Mouse (Mus musculus) forebrain, embryonic 11.5 days (tissue): ENCODE results near the gene Ube2n. TPM values are rescaled to one million over a fixed set of nuclear protein-coding genes. Genes with fewer than 3 reads are reported as not detected.
"Not testable (repeated sequence)": the region's sequence is repeated elsewhere in the genome, so short reads cannot be mapped to it uniquely, and the experiment has no call there.

Experiments used
- ATAC-seq: fragments of 200-750 bp; cut with Nextera tagmentation; replicated peaks from 2 replicates; pipeline ENCODE4 v1.8.0; 2017; ENCODE audit warnings: moderate TSS enrichment; ENCODE audit not compliant: low FRiP score
- DNase-seq: peaks from one replicate; pipeline ENCODE4 v3.0.0-alpha.2; 2017; ENCODE audit warnings: low spot score
- H3K27ac ChIP-seq: fragments of 300-500 bp; sonication (generic); 2 replicates; pipeline ENCODE4 v1.5.1; 2014; ENCODE audit warnings: low read depth, low read length
- H3K27me3 ChIP-seq: fragments of 300-500 bp; sonication (generic); 2 replicates; pipeline ENCODE4 v1.6.1; 2014; ENCODE audit warnings: mild to moderate bottlenecking, low read length, mixed read lengths; ENCODE audit not compliant: control insufficient read depth, insufficient read depth
- H3K36me3 ChIP-seq: fragments of 300-500 bp; sonication (generic); 2 replicates; pipeline ENCODE4 v1.6.1; 2014; ENCODE audit warnings: mild to moderate bottlenecking, low read length, moderate library complexity, mixed read lengths; ENCODE audit not compliant: control insufficient read depth, insufficient read depth
- H3K4me1 ChIP-seq: fragments of 300-500 bp; sonication (generic); replicated peaks from 2 replicates; pipeline ENCODE4 v1.6.1; 2014; ENCODE audit warnings: low read length, mixed read lengths; ENCODE audit not compliant: control insufficient read depth, insufficient read depth
- H3K4me2 ChIP-seq: fragments of 300-500 bp; sonication (generic); 2 replicates; pipeline ENCODE4 v1.6.1; 2014; ENCODE audit warnings: low read depth, mild to moderate bottlenecking, low read length, moderate library complexity, mixed read lengths; ENCODE audit not compliant: severe bottlenecking
- H3K4me3 ChIP-seq: fragments of 300-500 bp; sonication (generic); 2 replicates; pipeline ENCODE4 v1.5.1; 2014; ENCODE audit warnings: low read depth, low read length
- H3K9ac ChIP-seq: fragments of 300-500 bp; sonication (generic); 2 replicates; pipeline ENCODE4 v1.6.1; 2014; ENCODE audit warnings: low read length
- H3K9me3 ChIP-seq: fragments of 300-500 bp; sonication (generic); 2 replicates; pipeline ENCODE4 v1.6.1; 2016; ENCODE audit warnings: low read length, mixed read lengths; ENCODE audit not compliant: control insufficient read depth
- WGBS: fragments of 180-500 bp; shearing (Covaris S2); extraction: QIAGEN DNeasy Blood & Tissue Kit; methylation state at CpG from one replicate; pipeline ENCODE4 v1.1.7; 2014; 5-methylcytosine and 5-hydroxymethylcytosine counted together
- polyA plus RNA-seq: library from polyadenylated mRNA; unstranded; fragments of >200 nt; fragmentation: Nextera tagmentation; extraction: Ambion mirVana; gene quantifications from 2 replicates; pipeline ENCODE4 v1.2.1, GENCODE M21; 2014

Ube2n gene
- polyA plus RNA-seq, 1 experiment from 2014 or later, result 499 TPM

GRCm38 (mm10) chr10:95544651-95545050 is 29.7 kb downstream of the Ube2n start:
- no peak overlapping the region for H3K4me2 ChIP-seq
- no peaks in the 10 kb centered on the region for H3K4me1 ChIP-seq
- H3K9ac ChIP-seq, result no peak overlapping the region
- 93% methylated on average over 2 of the region's 2 CpGs for WGBS
- H3K27me3 ChIP-seq, result no peaks in the 10 kb centered on the region
- DNase-seq (no peak), ATAC-seq (no peak)
- H3K4me3 ChIP-seq, result no peak overlapping the region
- H3K36me3 ChIP-seq, result no peaks in the 10 kb centered on the region; the same call in none of the 2 replicates
- no peaks in the 10 kb centered on the region for H3K9me3 ChIP-seq
- no peak overlapping the region; the same call in 1 of the 2 replicates for H3K27ac ChIP-seq

GRCm38 (mm10) chr10:95545051-95545450 is 30.1 kb downstream of the Ube2n start:
- no peak overlapping the region for H3K4me3 ChIP-seq
- H3K27ac ChIP-seq, result no peak overlapping the region; the same call in 1 of the 2 replicates
- DNase-seq (no peak), ATAC-seq (no peak)
- no peak overlapping the region for H3K9ac ChIP-seq
- no peaks in the 10 kb centered on the region for H3K4me1 ChIP-seq
- H3K27me3 ChIP-seq, result no peaks in the 10 kb centered on the region
- H3K4me2 ChIP-seq, result no peak overlapping the region
- 85% methylated on average over 4 of the region's 4 CpGs for WGBS
- H3K36me3 ChIP-seq, result no peaks in the 10 kb centered on the region; the same call in none of the 2 replicates
- no peaks in the 10 kb centered on the region for H3K9me3 ChIP-seq

GRCm38 (mm10) chr10:95546178-95546577 is 31.2 kb downstream of the Ube2n start:
- DNase-seq (no peak), ATAC-seq (no peak)
- no peaks in the 10 kb centered on the region for H3K9me3 ChIP-seq
- WGBS, result 97% methylated on average over 2 of the region's 2 CpGs
- no peaks in the 10 kb centered on the region; the same call in none of the 2 replicates for H3K36me3 ChIP-seq
- no peaks in the 10 kb centered on the region for H3K27me3 ChIP-seq
- H3K4me1 ChIP-seq, result no peaks in the 10 kb centered on the region
- no peak overlapping the region for H3K4me2 ChIP-seq
- no peak overlapping the region for H3K9ac ChIP-seq
- H3K4me3 ChIP-seq, result no peak overlapping the region
- no peak overlapping the region for H3K27ac ChIP-seq

GRCm38 (mm10) chr10:95548154-95548826 is 33.3 kb downstream of the Ube2n start:
- H3K27ac ChIP-seq, result no peak overlapping the region
- no peaks in the 10 kb centered on the region; the same call in none of the 2 replicates for H3K36me3 ChIP-seq
- H3K9me3 ChIP-seq, result no peaks in the 10 kb centered on the region
- no peak overlapping the region for H3K9ac ChIP-seq
- H3K4me1 ChIP-seq, result no peaks in the 10 kb centered on the region
- no peak overlapping the region for H3K4me3 ChIP-seq
- DNase-seq (no peak), ATAC-seq (no peak)
- H3K4me2 ChIP-seq, result no peak overlapping the region
- WGBS, result 88% methylated on average over 11 of the region's 11 CpGs
- H3K27me3 ChIP-seq, result no peaks in the 10 kb centered on the region

- not testable (repeated sequence) for H3K4me3 ChIP-seq, H3K36me3 ChIP-seq
Measured at GRCm38 (mm10) chr10:95549080-95549479, 34.1 kb downstream of the Ube2n start.

GRCm38 (mm10) chr10:95550506-95550905 is 35.6 kb downstream of the Ube2n start:
- Histone ChIP-seq H3K9me3 (no peaks in the 10 kb centered on the region), H3K36me3 (no peaks in the 10 kb centered on the region; the same call in 1 of the 2 replicates), H3K4me2 (no peak overlapping the region), H3K27me3 (no peaks in the 10 kb centered on the region), H3K27ac (no peak overlapping the region), H3K4me3 (no peak overlapping the region), H3K9ac (no peak overlapping the region), H3K4me1 (no peaks in the 10 kb centered on the region)
- ATAC-seq, result no peak
- DNase-seq, result no peak
- 72% methylated on average over 1 of the region's 1 CpGs for WGBS

More at GRCm38 (mm10) chr10:95549080-95549479, 34.1 kb downstream of the Ube2n start:
- not testable (repeated sequence) for DNase-seq, H3K27ac ChIP-seq, H3K4me2 ChIP-seq, ATAC-seq, H3K9ac ChIP-seq, H3K4me1 ChIP-seq, H3K27me3 ChIP-seq, H3K9me3 ChIP-seq
- WGBS, result 58% methylated on average over 5 of the region's 5 CpGs

- H3K4me1 ChIP-seq, result no peaks in the 10 kb centered on the region
- H3K4me3 ChIP-seq, result no peak overlapping the region
- no peak overlapping the region for H3K9ac ChIP-seq
- DNase-seq (no peak), ATAC-seq (no peak)
- H3K36me3 ChIP-seq, result no peaks in the 10 kb centered on the region; the same call in 1 of the 2 replicates
- H3K27ac ChIP-seq, result no peak overlapping the region
- H3K9me3 ChIP-seq, result no peaks in the 10 kb centered on the region
- H3K27me3 ChIP-seq, result no peaks in the 10 kb centered on the region
- H3K4me2 ChIP-seq, result no peak overlapping the region
Measured at GRCm38 (mm10) chr10:95551752-95552151, 36.8 kb downstream of the Ube2n start.

- Histone ChIP-seq H3K27ac (no peak overlapping the region), H3K27me3 (no peaks in the 10 kb centered on the region), H3K36me3 (no peaks in the 10 kb centered on the region; the same call in 1 of the 2 replicates), H3K4me1 (no peaks in the 10 kb centered on the region), H3K4me3 (no peak overlapping the region), H3K4me2 (no peak overlapping the region), H3K9ac (no peak overlapping the region), H3K9me3 (no peaks in the 10 kb centered on the region)
- ATAC-seq (no peak), DNase-seq (no peak)
- 69% methylated on average over 3 of the region's 3 CpGs for WGBS
Measured at GRCm38 (mm10) chr10:95552326-95552725, 37.4 kb downstream of the Ube2n start.

GRCm38 (mm10) chr10:95555866-95556265 is 40.9 kb downstream of the Ube2n start:
- no peak for ATAC-seq
- Histone ChIP-seq H3K4me1 (0 out of 2 replicates have a peak, but pooled peaks cover 2% of the 10 kb centered on the region), H3K9me3 (no peaks in the 10 kb centered on the region), H3K9ac (no peak overlapping the region), H3K4me3 (no peak overlapping the region), H3K27ac (no peak overlapping the region), H3K36me3 (no peaks in the 10 kb centered on the region; the same call in 1 of the 2 replicates), H3K4me2 (no peak overlapping the region), H3K27me3 (no peaks in the 10 kb centered on the region)
- DNase-seq, result no peak
- WGBS, result 89% methylated on average over 11 of the region's 11 CpGs
